Mouse (Mus musculus): ENCODE data around the gene Mrpl14.

The Mrpl14 gene

GRCm38 (mm10) chr17:45689120-45689519 lies 3.0 kb downstream of the Mrpl14 start:
- DNase-seq (ENCODE audit: low read depth) = no peak

GRCm38 (mm10) chr17:45690044-45690443 lies 3.9 kb downstream of the Mrpl14 start:
- DNase-seq (ENCODE audit: low read depth) = no peak

- DNase-seq (ENCODE audit: low read depth) = no peak
Observed at GRCm38 (mm10) chr17:45692159-45692558, 6.0 kb downstream of the Mrpl14 start.

GRCm38 (mm10) chr17:45693812-45694565 lies 7.9 kb downstream of the Mrpl14 start:
- DNase-seq (ENCODE audit: low read depth) = no peak

- DNase-seq (ENCODE audit: low read depth) = no peak
Observed at GRCm38 (mm10) chr17:45695227-45696120, 9.4 kb downstream of the Mrpl14 start.

- DNase-seq (ENCODE audit: low read depth) = no peak
Observed at GRCm38 (mm10) chr17:45696981-45697380, 10.9 kb downstream of the Mrpl14 start.

GRCm38 (mm10) chr17:45698368-45698767 lies 12.2 kb downstream of the Mrpl14 start:
- DNase-seq (ENCODE audit: low read depth) = no peak

- DNase-seq (ENCODE audit: low read depth) = no peak
Observed at GRCm38 (mm10) chr17:45699039-45699740, 13.1 kb downstream of the Mrpl14 start.

- no peak for DNase-seq (ENCODE audit: low read depth)
Observed at GRCm38 (mm10) chr17:45700496-45701235, 14.5 kb downstream of the Mrpl14 start.

- DNase-seq (ENCODE audit: low read depth) = no peak
Observed at GRCm38 (mm10) chr17:45701236-45701591, 15.1 kb downstream of the Mrpl14 start.

GRCm38 (mm10) chr17:45702254-45702653 lies 16.1 kb downstream of the Mrpl14 start:
- no peak for DNase-seq (ENCODE audit: low read depth)

- DNase-seq (ENCODE audit: low read depth) = no peak
Observed at GRCm38 (mm10) chr17:45703187-45703586, 17.1 kb downstream of the Mrpl14 start.

GRCm38 (mm10) chr17:45706796-45707195 lies 20.7 kb downstream of the Mrpl14 start:
- no peak for DNase-seq (ENCODE audit: low read depth)

- no peak for DNase-seq (ENCODE audit: low read depth)
Observed at GRCm38 (mm10) chr17:45707376-45707775, 21.3 kb downstream of the Mrpl14 start.

GRCm38 (mm10) chr17:45708179-45708578 lies 22.1 kb downstream of the Mrpl14 start:
- DNase-seq (ENCODE audit: low read depth) = no peak

- DNase-seq (ENCODE audit: low read depth) = no peak
Observed at GRCm38 (mm10) chr17:45709829-45710228, 23.7 kb downstream of the Mrpl14 start.

GRCm38 (mm10) chr17:45710407-45710806 lies 24.3 kb downstream of the Mrpl14 start:
- DNase-seq (ENCODE audit: low read depth) = no peak

GRCm38 (mm10) chr17:45711525-45711924 lies 25.4 kb downstream of the Mrpl14 start:
- DNase-seq (ENCODE audit: low read depth) = no peak

GRCm38 (mm10) chr17:45718323-45718722 lies 32.2 kb downstream of the Mrpl14 start:
- no peak for DNase-seq (ENCODE audit: low read depth)

- peak; percentile 68 for DNase-seq (ENCODE audit: low read depth)
Observed at GRCm38 (mm10) chr17:45723732-45724573, 37.8 kb downstream of the Mrpl14 start.

GRCm38 (mm10) chr17:45724574-45724921 lies 38.4 kb downstream of the Mrpl14 start:
- no peak for DNase-seq (ENCODE audit: low read depth)
